Mouse (Mus musculus) fibroblast of lung, adult 2 months (primary cell): ENCODE data around the gene Pdzd9.
"Not testable (repeated sequence)": the region's sequence is repeated elsewhere in the genome, so short reads cannot be mapped to it uniquely, and the experiment has no call there.

Experiments
- DNase-seq: peaks from one replicate; pipeline ENCODE4 v3.0.0-alpha.2; 2011; ENCODE audit warnings: low read depth

The Pdzd9 gene

DNA sequence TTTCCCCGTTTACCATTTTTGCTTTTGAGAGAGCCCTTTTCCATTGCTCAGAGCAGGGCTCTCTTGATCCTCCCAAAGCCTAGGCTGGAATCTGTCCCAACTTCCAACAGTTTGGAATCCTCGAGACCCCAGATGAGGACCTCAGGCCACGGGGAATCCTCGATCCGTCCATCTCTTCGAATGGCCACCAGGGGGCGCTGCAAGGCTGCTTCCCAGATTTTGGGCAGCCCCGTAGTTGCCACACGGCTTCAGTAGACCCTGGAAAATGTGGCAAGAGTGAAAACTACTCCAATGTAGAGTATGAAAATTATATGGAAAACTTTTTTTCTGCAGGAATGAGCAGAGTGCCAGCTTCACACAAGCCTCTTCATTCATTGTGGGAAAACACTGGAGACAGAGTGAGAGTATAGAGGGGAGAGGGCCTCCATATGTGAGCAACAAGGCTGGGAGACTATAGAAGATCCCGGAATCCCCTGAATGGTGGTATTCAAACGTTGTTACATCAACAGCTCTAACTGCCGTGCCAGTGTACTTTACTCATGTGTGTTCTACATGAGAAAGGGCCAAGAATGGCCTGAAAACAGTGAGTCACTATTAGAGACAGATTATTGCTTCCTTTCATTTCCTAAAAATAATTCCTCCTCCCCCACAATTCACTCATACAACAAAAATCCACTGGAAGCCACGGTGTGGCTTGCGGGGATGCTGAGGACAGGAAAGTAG, at the start of gene Pdzd9:
Gene Pdzd9 (minus strand): TSS at position 191 of the 723 bp plus-strand sequence.
- peak; percentile 53 for DNase-seq

DNA sequence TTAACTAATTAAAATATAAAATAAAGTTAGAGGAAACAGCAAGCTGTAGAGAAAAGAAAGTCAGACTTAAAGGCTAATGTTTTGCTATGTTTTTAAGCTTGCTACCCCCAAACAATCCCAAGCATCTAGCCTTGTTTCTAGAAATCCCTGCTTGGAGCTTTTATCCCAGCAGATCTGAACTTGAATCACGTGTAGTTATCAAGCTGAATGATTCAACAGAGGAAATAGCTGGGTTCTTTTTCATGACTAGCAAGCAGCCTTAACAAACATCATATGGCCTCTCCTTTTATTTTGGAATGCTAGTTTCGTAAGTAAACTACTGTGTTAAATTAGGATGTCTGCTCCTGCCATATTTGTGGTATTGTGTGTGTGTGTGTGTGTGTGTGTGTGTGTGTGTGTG, 47.1 kb upstream of the Pdzd9 start:
- DNase-seq = peak; percentile 59

DNA sequence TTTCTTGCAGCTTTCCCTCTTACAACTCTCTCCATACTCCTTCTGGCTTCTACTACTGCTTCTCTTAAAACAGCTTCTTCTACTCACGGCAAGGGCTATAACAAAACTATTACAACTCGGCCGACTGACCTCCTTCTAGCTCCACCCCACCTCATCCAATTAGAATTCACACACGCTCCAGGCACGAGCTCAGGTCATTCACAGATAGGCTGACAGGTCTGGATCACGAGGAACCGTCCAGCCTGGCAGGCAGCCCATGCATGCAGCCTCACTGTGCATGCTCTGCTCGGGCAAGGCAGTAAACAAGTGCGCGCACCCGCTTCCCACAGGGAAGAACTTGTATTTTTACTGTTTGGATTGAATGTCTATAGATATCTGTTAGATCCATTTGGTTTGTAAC, 43.8 kb upstream of the Pdzd9 start:
- DNase-seq = not testable (repeated sequence)

DNA sequence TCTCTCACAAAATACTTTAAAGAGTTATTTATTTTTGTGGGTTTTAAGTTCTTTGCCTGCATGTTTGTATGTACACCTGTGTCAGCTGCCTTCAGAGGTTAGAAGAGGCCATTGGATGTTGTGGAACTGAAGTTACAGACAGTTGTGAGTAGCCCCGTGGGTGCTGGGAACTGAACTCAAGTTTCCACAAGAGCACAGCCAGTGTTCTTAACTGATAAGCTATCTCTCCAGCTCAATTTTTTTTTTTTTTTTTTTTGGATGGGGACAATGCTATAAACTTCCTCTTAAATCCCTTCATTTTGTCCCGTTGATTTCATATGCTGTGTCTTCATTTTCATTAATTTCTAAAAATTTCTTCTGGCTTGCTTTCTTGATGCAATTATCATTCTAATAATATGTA, 43.1 kb upstream of the Pdzd9 start:
- DNase-seq = no peak

DNA sequence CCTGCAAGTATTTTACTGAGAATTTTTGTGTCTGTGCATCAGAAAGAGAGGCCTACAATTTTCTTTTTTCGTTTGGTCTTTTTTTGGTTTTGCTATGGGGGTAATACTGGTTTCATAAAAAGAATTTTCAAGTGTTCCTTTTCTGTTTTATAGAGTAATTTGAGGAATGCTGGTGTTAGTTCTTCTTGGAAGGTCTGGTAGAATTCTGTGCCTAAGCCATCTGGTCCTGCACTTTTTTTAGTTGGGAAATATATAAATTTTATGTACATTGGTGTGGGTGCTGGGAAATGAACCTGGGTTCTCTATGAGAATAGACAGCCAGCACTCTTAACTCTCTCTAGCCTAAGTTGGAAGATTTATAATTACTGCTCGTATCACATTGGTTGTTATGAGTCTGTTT, 41.9 kb upstream of the Pdzd9 start:
- no peak for DNase-seq

DNA sequence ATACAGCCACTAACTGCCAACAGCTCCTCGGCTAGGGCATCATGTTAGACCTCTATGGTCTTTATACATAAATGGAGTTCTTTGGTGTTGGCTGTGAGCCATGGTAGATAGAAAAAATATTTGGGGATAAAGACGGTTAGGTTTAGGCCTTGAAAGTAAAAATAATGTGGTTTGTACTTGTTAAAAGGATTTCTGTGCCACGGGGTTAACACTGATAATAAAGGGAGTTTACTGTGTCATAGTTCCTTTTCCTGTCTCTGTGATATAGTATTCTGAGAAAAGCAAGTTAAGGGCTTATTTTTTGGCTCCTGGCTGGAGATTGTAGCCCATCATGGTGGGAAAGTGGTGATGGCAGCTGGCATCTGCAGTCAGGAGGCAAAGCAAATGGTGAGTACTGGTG, 33.7 kb upstream of the Pdzd9 start:
- DNase-seq = no peak

DNA sequence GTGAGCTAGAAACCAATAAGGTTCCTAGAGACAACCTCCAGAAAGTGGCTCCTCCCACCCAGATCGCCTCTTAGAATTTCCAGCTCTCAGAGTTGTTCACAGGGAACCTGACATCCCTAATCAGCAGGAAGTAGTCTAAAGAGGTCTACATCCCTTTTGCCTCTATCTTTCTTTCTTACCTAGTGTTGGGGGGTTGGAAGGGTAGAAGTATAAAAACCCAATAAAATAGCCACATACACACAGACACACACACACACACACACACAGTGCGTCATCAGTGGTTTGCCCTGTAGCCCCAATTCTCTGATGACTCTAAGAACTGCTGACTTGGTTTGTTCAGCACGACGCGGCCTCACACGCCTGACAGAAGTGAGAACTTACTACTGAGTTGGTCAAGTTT, 29.4 kb upstream of the Pdzd9 start:
- DNase-seq = no peak

DNA sequence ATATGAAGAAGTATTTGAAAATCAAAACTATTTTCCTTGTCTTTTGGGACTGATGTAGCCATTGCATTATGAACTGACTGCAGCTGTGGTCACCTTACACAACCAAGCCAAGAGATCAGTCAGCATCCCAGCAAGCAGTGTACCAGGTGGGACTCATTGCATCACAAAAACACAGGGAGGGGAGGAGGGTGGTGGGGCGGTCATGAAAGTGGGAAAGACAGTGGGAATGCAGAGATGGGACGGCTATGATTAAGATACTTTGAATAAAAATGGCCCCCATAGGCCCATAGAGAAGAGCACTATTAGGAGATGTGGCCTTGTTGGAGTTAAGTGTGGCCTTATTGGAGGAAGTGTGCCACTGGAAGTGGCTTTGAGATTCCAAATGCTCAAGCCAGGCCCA, 26.2 kb upstream of the Pdzd9 start:
- DNase-seq = no peak

DNA sequence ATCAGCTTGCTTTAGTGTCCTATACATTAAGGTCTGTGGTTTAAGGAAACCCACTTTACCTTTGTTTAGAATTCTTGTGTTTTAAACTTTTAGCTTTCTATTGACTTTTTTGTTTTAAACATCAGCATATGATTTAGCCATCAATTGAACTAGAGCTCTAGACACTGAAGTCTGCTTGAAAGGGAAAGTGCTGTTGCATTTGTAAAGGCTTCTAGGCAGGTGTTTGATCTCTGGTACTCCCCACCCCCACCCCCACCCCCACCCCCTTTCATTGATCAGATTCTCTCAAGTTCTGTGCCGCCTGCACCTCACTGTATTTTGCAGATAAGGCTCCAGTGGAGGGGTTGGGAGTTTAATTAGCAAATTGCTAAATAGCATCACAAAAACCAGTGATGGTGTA, 25.5 kb upstream of the Pdzd9 start:
- DNase-seq = no peak

DNA sequence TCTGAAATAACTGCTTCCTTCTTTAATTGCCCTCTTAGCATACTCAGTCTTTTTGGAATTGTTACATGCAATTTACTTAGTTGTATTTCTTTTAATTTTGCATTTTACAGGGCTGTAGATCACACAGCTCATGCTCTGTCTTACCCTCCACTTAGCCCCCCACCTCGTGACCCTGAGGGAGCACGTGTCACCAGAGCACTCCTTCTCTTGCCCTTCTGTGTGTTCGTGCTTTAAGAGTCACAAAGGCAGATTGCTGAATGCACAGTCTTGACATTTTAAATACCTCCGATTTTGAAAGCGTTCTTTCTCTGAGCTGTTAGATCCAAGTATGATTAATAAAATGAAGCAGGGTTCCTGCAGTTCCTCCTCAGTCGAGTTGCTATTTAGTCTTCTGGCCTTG, 25.1 kb upstream of the Pdzd9 start:
- no peak for DNase-seq

DNA sequence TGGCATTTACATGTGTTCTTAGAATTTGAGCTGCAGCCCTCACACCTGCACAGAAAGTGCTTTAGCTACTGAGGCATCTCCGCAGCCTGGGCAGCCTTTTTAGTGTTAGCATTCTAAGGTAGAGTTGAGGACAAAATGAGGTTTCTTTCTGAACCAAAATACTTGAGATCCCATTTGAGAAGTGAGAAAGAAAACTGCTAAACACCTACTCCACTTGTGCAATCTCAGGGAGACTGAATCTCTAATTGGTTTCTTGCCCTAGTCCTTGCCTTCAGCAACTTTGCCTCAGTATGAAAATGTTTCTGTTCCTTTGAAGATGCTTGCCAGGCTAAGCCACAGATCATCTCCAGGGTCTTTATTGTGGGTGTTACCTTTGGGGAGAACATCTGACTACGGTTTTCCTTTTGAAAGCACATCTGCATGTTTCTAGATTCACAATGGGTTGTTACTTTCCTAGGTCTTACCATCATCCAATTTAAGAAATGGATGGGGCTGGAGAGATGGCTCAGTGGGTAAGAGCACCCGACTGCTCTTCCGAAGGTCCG, 23.8 kb upstream of the Pdzd9 start:
- no peak for DNase-seq

DNA sequence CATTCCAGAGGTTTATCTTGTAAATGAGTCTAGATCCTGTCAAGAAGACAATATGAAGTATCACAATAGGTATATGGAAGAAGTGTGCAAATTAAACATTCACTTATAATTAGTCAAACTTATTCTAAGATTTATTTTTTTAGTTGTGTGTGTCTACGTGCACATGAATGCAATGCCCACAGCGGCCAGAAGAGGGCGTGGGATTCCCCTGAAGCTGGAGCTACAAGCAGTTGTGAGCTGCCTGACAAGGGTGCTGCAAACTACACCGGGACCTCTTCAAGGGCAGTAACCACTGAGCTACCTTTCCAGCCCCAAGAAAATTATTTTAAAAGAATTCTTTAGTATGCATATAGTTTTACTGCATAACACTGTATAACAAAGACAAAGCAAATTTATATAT, 20.5 kb upstream of the Pdzd9 start:
- DNase-seq = no peak

DNA sequence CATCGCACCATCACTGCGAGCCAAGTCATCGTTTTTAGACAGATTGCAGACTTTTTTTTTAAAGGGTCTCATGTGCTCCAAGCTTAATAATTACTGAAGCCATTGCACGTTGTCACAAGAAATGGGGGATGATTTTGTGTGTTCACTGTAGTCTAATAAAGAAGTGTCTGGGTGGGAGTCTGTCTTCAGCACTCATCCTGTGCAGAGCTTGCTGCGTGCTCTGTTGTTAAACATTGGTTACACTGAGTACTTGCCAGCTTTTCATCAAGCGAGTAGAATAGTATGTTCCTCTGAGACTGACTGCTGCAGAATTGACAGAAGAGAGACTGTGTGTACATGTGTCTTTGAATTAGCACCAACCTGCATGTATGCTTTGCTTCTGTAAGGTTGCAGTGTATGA, 15.1 kb upstream of the Pdzd9 start:
- no peak for DNase-seq

DNA sequence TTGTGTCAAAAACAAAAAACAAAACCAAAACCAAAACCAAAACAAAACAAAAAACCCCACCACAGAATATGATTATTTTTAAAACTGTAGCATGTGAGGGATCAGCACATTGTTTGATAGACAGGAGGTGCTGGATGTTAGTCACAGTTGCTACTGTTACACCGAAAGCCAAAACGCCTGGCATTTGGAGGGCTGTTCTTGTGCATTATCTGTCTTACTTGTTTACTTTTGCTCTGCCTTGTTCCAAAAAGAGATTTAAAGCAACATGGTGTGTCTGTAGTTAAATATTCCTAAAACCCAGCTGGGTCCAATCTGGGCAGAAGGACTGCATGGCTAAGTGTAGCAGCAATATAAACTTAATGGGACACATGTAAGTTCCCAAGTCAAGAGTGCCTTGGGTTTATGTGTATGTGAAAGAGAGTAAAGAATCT, 14.6 kb upstream of the Pdzd9 start:
- no peak for DNase-seq

DNA sequence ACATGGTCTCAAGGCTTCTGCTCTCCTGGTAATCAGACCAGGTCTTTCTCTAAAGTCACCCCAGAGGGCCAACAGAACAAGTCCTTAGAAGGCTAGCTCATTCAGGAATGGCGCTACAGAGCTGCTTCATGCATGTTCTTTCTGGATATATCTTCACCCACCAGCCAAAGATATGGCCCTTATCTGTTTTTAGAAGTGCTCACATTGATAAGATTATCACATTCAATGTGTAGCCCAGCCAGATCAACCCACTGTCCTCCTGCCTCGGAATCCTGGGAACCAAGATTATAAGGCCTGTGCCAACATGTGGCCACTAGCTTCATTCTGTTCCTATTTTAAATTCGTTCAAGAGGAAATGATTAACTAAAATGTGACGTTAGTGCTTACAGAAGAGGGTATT, 11.9 kb upstream of the Pdzd9 start:
- no peak for DNase-seq

DNA sequence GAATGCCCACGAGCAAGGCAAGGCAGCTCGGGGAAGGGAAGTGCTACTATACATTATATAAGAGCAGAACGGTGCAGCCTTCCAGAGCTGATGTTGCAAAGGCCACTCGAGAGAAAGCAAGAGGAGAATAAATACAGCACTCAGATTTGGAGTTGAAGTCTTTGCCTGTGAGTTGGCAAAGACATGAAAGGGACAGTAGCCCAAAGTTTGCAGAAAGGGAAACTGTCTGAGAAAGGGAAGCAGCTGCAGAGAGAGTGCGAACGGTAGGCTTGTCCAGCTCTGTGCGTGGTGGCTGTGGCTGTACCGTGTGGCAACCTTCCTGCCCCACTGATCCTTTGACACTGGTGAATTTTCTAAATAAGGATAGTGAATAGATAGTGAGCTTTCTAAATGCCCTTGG, 8.9 kb upstream of the Pdzd9 start:
- no peak for DNase-seq

DNA sequence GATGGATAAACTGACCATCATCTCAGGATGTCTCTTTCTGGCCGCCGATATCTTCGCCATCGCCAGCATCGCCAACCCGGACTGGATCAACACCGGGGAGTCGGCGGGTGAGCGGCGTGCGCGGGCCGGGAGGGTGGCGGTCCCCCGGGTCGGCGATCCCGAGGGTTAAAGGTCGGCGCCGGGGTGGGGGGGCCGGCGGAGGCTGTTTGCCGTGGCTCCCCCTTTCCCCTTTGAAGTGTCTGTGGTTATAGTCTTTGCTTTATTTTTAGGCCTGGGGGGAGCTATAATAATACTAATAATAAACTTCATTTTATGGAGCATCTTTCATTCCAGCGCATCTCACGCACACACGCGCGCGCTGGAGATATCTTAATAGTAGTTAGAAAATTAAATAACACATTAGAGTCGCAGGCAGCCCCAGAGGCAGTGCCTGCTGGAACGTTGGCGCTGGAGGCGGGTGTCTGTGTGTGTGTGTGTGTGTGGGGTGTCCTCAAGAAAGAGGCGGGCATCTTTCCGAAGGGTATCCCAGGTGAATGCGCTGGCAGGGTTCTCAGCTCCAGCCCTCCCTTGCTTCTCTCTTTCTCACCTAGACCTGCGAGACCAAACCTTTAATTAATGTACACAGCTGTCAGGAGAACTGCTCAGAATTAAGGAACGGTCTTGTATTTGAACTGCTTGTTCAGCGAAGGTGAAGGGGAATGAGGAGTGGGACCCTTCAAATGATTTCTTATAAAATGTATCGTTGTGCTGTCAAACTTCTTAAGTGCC, 7.8 kb upstream of the Pdzd9 start:
- DNase-seq = no peak

DNA sequence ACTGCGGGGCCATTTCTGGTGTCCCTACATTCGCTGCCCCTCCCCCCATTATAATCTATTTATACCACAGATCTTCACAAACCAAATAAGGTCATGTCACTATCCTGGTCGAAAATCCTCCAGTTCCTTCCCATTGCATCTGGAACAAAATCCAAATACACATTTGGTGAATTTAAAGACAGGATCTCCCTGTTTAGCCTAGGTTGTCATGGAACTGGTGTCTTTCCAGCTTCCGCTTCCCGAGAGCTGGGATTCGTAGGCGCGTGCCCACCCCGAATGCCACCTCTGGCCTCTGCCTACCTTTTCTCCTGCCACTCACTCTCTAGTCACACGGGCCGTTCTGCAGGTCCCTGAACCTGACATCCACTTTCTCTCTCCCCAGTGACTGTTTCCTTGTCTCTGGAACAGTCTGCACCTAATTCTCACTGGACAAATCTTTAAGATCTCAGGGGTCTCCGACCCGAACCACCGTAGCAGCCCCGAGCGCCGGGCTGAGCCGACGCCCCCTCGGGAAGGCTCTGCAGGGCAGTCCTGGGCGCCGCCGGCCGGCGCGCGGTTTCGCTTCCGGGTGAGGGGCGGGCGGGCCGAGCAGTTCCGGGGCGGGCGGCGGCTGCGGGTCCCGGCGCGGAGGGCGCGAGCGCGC, 7.0 kb upstream of the Pdzd9 start, which contains the start of gene Mosmo:
Gene Mosmo (plus strand): TSS at position 618 of the 643 bp plus-strand sequence.
- no peak for DNase-seq

DNA sequence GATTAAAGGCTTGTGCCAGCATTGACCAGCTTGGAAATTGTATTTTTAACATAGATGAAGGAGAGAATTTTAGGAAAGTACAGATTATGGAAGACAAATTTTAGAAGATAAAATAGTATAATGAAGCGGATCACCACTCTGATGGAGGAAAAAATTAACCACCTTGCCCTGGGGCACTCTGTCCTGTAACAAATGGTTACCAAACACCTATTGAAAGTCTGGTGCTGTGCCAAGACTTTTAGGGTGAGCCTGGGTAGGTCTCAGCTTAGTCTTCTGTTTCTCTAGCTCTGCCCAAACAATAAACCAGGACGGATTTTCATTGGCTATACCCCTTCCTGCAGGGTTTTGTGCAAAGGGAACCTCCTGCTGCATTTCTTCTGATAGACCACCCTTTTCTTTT, 1.1 kb upstream of the Pdzd9 start:
- no peak for DNase-seq

DNA sequence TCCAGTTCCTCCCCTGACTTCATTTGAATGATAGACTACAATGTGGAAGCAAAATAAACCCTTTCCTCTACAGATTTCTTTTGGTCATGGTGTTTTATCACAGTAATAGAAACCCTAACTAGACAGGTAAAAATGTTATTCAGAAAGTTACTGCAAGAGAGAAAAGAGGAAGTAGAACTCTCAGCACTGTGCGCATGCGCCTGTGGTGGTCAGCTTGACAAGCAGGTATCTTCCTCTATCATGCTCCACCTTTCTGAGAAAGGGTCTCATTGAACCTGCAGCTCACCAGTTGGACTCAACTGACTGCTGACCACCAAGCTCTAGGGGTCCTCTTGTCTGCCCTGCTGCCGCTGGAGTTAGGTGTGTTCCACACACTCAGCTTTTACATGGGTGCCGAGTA, 8.1 kb downstream of the Pdzd9 start:
- no peak for DNase-seq

DNA sequence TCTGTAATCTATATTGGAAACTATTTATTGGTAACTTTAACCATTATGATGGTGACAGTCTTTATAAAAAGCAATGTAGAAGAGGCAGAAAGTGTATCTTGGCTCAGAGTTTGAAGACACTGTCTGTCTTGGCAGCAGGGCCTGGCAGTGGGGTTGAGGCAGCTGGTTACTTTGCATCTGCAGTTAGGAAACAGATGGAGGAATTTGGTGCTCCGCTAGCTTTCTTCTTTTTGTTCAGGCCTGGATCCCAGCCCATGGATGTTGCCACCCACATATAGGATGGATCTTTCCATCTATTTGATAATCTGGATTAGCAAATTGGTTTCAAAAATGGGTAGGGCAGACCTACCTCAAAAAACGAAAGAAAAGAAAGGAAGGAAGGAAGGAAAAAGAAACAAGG, 22.3 kb downstream of the Pdzd9 start:
- no peak for DNase-seq

DNA sequence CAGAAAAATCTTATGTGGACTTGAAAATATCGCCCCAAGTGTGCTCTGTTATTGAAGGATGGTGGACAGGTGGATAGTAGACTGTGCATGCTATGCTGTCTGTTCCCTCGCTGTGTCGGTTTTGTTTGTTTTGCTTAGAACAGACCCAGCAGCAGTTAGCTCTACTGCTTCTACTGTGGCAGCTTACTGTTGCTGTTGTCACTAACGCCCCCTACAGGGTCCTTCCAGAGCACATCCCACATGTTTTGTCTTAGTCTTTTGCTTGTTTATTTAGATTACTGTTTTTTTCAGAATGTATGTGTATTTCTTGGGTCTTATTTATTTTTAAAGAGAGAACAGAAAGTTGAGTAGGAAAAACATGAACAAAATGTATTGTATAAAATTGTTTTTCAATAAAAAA, 26.9 kb downstream of the Pdzd9 start:
- no peak for DNase-seq

DNA sequence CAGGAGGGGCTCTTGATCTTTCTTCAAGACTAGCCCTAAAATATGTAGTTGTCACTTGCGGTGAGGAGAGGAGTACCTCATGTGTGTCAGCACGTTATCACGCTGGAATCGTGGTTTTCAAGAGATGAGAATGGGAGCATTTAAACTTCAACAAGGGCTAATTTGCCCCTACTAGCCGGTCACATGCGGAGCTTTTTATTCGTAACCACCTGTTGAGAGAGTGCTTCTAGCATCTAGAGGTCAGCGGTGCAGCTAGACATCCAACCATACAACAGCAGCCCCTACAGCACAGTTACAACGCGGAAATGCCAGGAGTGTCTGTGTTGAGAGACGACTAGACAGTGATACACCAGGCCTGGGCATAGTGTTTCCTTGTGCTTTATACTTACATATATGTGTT, 34.3 kb downstream of the Pdzd9 start:
- DNase-seq = no peak
